Mouse (Mus musculus) limb, embryonic 15.5 days (tissue): ENCODE data around the gene Rab3b. TPM values are rescaled to one million over a fixed set of nuclear protein-coding genes. Genes with fewer than 3 reads are reported as not detected.

Experiments used
- ATAC-seq: fragments of 200-750 bp; cut with Nextera tagmentation; 2 replicates; pipeline ENCODE4 v1.8.0; 2017; ENCODE audit warnings: low read depth, moderate TSS enrichment; ENCODE audit not compliant: insufficient number of reproducible peaks, low FRiP score, low TSS enrichment
- H3K27ac ChIP-seq: fragments of 300-500 bp; sonication (generic); 2 replicates; pipeline ENCODE4 v1.5.1; 2015; ENCODE audit warnings: moderate library complexity, mild to moderate bottlenecking, inconsistent platforms
- H3K27me3 ChIP-seq: fragments of 300-500 bp; sonication (generic); 2 replicates; pipeline ENCODE4 v1.6.1; 2015; ENCODE audit warnings: inconsistent platforms
- H3K36me3 ChIP-seq: fragments of 300-500 bp; sonication (generic); 2 replicates; pipeline ENCODE4 v1.6.1; 2015; ENCODE audit warnings: inconsistent platforms
- H3K4me1 ChIP-seq: fragments of 300-500 bp; sonication (generic); 2 replicates; pipeline ENCODE4 v1.6.1; 2015; ENCODE audit warnings: inconsistent platforms
- H3K4me2 ChIP-seq: fragments of 300-500 bp; sonication (generic); 2 replicates; pipeline ENCODE4 v1.6.1; 2015; ENCODE audit warnings: mild to moderate bottlenecking, inconsistent platforms
- H3K4me3 ChIP-seq: fragments of 300-500 bp; sonication (generic); 2 replicates; pipeline ENCODE4 v1.5.1; 2015; ENCODE audit warnings: mild to moderate bottlenecking, inconsistent platforms
- H3K9ac ChIP-seq: fragments of 300-500 bp; sonication (generic); 2 replicates; pipeline ENCODE4 v1.6.1; 2015; ENCODE audit warnings: inconsistent platforms
- H3K9me3 ChIP-seq: fragments of 300-500 bp; sonication (generic); 2 replicates; pipeline ENCODE4 v1.6.1; 2016; ENCODE audit warnings: inconsistent platforms
- WGBS: fragments of 180-500 bp; shearing (Covaris S2); methylation state at CpG from one replicate; pipeline ENCODE4 v1.1.7; 2015; 5-methylcytosine and 5-hydroxymethylcytosine counted together
- polyA plus RNA-seq: library from polyadenylated mRNA; unstranded; fragments of >200 nt; fragmentation: Nextera tagmentation; extraction: Ambion mirVana; gene quantifications from 2 replicates; pipeline ENCODE4 v1.2.1, GENCODE M21; 2015

Gene Rab3b
- polyA plus RNA-seq = 10.5 and 12.3 TPM in 2 replicates

GRCm38 (mm10) chr4:108878963-108879822, at the start of gene Rab3b:
Gene Rab3b (plus strand): TSS chr4:108879063.
- H3K27ac ChIP-seq = no peak within 1 kb of the TSS

GRCm38 (mm10) chr4:108830698-108831097, 48.2 kb upstream of the Rab3b start:
- 67% methylated on average over 1 of the region's 1 CpGs for WGBS
- H3K27ac ChIP-seq = no peak overlapping the region
- H3K4me2 ChIP-seq = no peak overlapping the region
- no peak for ATAC-seq
- no peaks in the 10 kb centered on the region for H3K27me3 ChIP-seq
- no peak overlapping the region for H3K4me3 ChIP-seq
- H3K4me1 ChIP-seq = peaks cover 11% of the 10 kb centered on the region
- H3K9me3 ChIP-seq = no peaks in the 10 kb centered on the region
- peaks cover 24% of the 10 kb centered on the region for H3K36me3 ChIP-seq
- H3K9ac ChIP-seq = no peak overlapping the region

More at GRCm38 (mm10) chr4:108878963-108879822, at the start of gene Rab3b:
- Histone ChIP-seq H3K9ac (peak within 1 kb of the TSS; percentile 48; the same call in 1 of the 2 replicates), H3K4me2 (peak within 1 kb of the TSS; percentile 99), H3K4me3 (peak within 1 kb of the TSS; percentile 58), H3K4me1 (peaks cover 12% of the 10 kb centered on the region), H3K9me3 (no peaks in the 10 kb centered on the region), H3K27me3 (0 out of 2 replicates have a peak, but pooled peaks cover 4% of the 10 kb centered on the region), H3K36me3 (no peaks in the 10 kb centered on the region)
- peak; percentile 71 for ATAC-seq
- under 1% methylated on average over 46 of the region's 46 CpGs for WGBS

GRCm38 (mm10) chr4:108832916-108833827, 45.7 kb upstream of the Rab3b start, which contains the start of gene Btf3l4:
Gene Btf3l4 (minus strand): TSS chr4:108833614.
- peak within 1 kb of the TSS; percentile 57 for H3K4me2 ChIP-seq
- WGBS = under 1% methylated on average over 71 of the region's 73 CpGs
- H3K9me3 ChIP-seq = no peaks in the 10 kb centered on the region
- H3K4me1 ChIP-seq = peaks cover 23% of the 10 kb centered on the region
- H3K9ac ChIP-seq = peak within 1 kb of the TSS; percentile 92
- peak within 1 kb of the TSS; percentile 93 for H3K4me3 ChIP-seq
- peak within 1 kb of the TSS; percentile 98 for H3K27ac ChIP-seq
- H3K36me3 ChIP-seq = peaks cover 13% of the 10 kb centered on the region
- ATAC-seq = peak; percentile 94
- no peaks in the 10 kb centered on the region for H3K27me3 ChIP-seq

- Histone ChIP-seq H3K9me3 (no peaks in the 10 kb centered on the region), H3K4me1 (peaks cover 24% of the 10 kb centered on the region), H3K36me3 (peaks cover 10% of the 10 kb centered on the region), H3K9ac (peak overlapping the region; percentile 92), H3K4me2 (peak overlapping the region; percentile 57), H3K27me3 (no peaks in the 10 kb centered on the region), H3K4me3 (peak overlapping the region; percentile 93), H3K27ac (peak overlapping the region; percentile 98)
- no peak for ATAC-seq
- under 1% methylated on average over 6 of the region's 6 CpGs for WGBS
Measured at GRCm38 (mm10) chr4:108833828-108834114, 45.1 kb upstream of the Rab3b start.

- Histone ChIP-seq H3K27me3 (no peaks in the 10 kb centered on the region), H3K4me2 (peak within 1 kb of the TSS; percentile 57), H3K9ac (peak within 1 kb of the TSS; percentile 92), H3K4me1 (peaks cover 24% of the 10 kb centered on the region), H3K36me3 (peaks cover 6% of the 10 kb centered on the region; the same call in 1 of the 2 replicates), H3K9me3 (no peaks in the 10 kb centered on the region), H3K4me3 (peak within 1 kb of the TSS; percentile 93), H3K27ac (peak within 1 kb of the TSS; percentile 98)
- under 1% methylated on average over 34 of the region's 34 CpGs for WGBS
- ATAC-seq = peak; percentile 85
Measured at GRCm38 (mm10) chr4:108834115-108834970, 44.5 kb upstream of the Rab3b start, which contains the start of gene Txndc12. Gene Txndc12 (plus strand): TSS chr4:108834601.

GRCm38 (mm10) chr4:108834971-108835311, 43.9 kb upstream of the Rab3b start:
- Histone ChIP-seq H3K4me1 (peaks cover 24% of the 10 kb centered on the region), H3K9me3 (no peaks in the 10 kb centered on the region), H3K27ac (peak overlapping the region; percentile 98), H3K9ac (peak overlapping the region; percentile 54), H3K36me3 (peaks cover 5% of the 10 kb centered on the region; the same call in 1 of the 2 replicates), H3K27me3 (no peaks in the 10 kb centered on the region), H3K4me2 (peak overlapping the region; percentile 57), H3K4me3 (peak overlapping the region; percentile 93)
- under 1% methylated on average over 15 of the region's 15 CpGs for WGBS
- no peak for ATAC-seq

GRCm38 (mm10) chr4:108835496-108835895, 43.4 kb upstream of the Rab3b start:
- ATAC-seq = no peak
- Histone ChIP-seq H3K27ac (peak overlapping the region; percentile 98; the same call in 1 of the 2 replicates), H3K9me3 (no peaks in the 10 kb centered on the region), H3K27me3 (no peaks in the 10 kb centered on the region), H3K9ac (no peak overlapping the region), H3K4me2 (peak overlapping the region; percentile 57), H3K36me3 (peaks cover 2% of the 10 kb centered on the region; the same call in 1 of the 2 replicates), H3K4me1 (peaks cover 24% of the 10 kb centered on the region), H3K4me3 (peak overlapping the region; percentile 93)
- 46% methylated on average over 3 of the region's 3 CpGs for WGBS

GRCm38 (mm10) chr4:108838031-108838430, 40.8 kb upstream of the Rab3b start:
- H3K9ac ChIP-seq = no peak overlapping the region
- H3K36me3 ChIP-seq = peaks cover 6% of the 10 kb centered on the region; the same call in 1 of the 2 replicates
- H3K9me3 ChIP-seq = no peaks in the 10 kb centered on the region
- 67% methylated on average over 4 of the region's 4 CpGs for WGBS
- peaks cover 17% of the 10 kb centered on the region for H3K4me1 ChIP-seq
- H3K4me3 ChIP-seq = no peak overlapping the region
- peak overlapping the region; percentile 19 for H3K27ac ChIP-seq
- ATAC-seq = no peak
- H3K27me3 ChIP-seq = no peaks in the 10 kb centered on the region
- no peak overlapping the region for H3K4me2 ChIP-seq

- Histone ChIP-seq H3K4me3 (no peak overlapping the region), H3K4me2 (no peak overlapping the region), H3K9me3 (no peaks in the 10 kb centered on the region), H3K9ac (no peak overlapping the region), H3K27ac (no peak overlapping the region), H3K4me1 (peaks cover 9% of the 10 kb centered on the region), H3K27me3 (no peaks in the 10 kb centered on the region), H3K36me3 (peaks cover 6% of the 10 kb centered on the region; the same call in 1 of the 2 replicates)
- no peak for ATAC-seq
- WGBS = 91% methylated on average over 7 of the region's 7 CpGs
Measured at GRCm38 (mm10) chr4:108841920-108842578, 36.8 kb upstream of the Rab3b start.

- Histone ChIP-seq H3K9me3 (no peaks in the 10 kb centered on the region), H3K27me3 (no peaks in the 10 kb centered on the region), H3K4me1 (peaks cover 3% of the 10 kb centered on the region), H3K4me2 (no peak overlapping the region), H3K27ac (no peak overlapping the region), H3K36me3 (peaks cover 6% of the 10 kb centered on the region; the same call in 1 of the 2 replicates), H3K4me3 (no peak overlapping the region), H3K9ac (no peak overlapping the region)
- ATAC-seq = no peak
Measured at GRCm38 (mm10) chr4:108843336-108843735, 35.5 kb upstream of the Rab3b start.
